Mouse (Mus musculus) olfactory bulb, adult 2 months (tissue): Measurements from ENCODE around the gene Ankrd28. TPM values are rescaled to one million over a fixed set of nuclear protein-coding genes. Genes with fewer than 3 reads are reported as not detected.

Source experiments
- H3K27ac ChIP-seq: fragments of 200-500 bp; 2 replicates; pipeline ENCODE4 v1.5.1; 2012; ENCODE audit warnings: low read depth, low read length; ENCODE audit not compliant: insufficient read depth
- H3K4me1 ChIP-seq: fragments of 200-500 bp; 2 replicates; pipeline ENCODE4 v1.6.1; 2012; ENCODE audit warnings: low read length; ENCODE audit not compliant: control insufficient read depth, insufficient read depth
- H3K4me3 ChIP-seq: fragments of 200-500 bp; 2 replicates; pipeline ENCODE4 v1.5.1; 2012; ENCODE audit warnings: mild to moderate bottlenecking, low read depth, low read length, moderate library complexity; ENCODE audit not compliant: insufficient read depth
- CTCF ChIP-seq: fragments of 200-500 bp; IDR thresholded peaks from 2 replicates; pipeline ENCODE4 v1.5.1; 2012; ENCODE audit warnings: low read depth, mild to moderate bottlenecking, low read length, moderate library complexity; ENCODE audit not compliant: insufficient read depth
- POLR2A ChIP-seq: fragments of 200-500 bp; IDR thresholded peaks from 2 replicates; pipeline ENCODE4 v1.6.1; 2012; ENCODE audit warnings: mild to moderate bottlenecking, low read depth, low read length, moderate library complexity; ENCODE audit not compliant: insufficient read depth
- WGBS: fragments of 180-500 bp; shearing (Covaris S2); methylation state at CpG from one replicate; pipeline ENCODE4 v1.1.7; 2018; 5-methylcytosine and 5-hydroxymethylcytosine counted together
- polyA plus RNA-seq: library from polyadenylated mRNA; stranded (reverse); fragments of >200 nt; gene quantifications from 2 replicates; pipeline ENCODE4 v1.2.4, GENCODE M21; 2012; ENCODE audit warnings: low replicate concordance; ENCODE audit not compliant: missing spikeins, insufficient read depth, insufficient read length

The Ankrd28 gene
- polyA plus RNA-seq, 1 experiment, result not detected

GRCm38 (mm10) chr14:31798937-31799336 is 31.5 kb downstream of the Ankrd28 start:
- Histone ChIP-seq H3K4me3 (no peak overlapping the region), H3K4me1 (0 out of 2 replicates have a peak, but pooled peaks cover 2% of the 10 kb centered on the region), H3K27ac (no peak overlapping the region)
- WGBS, result 86% methylated on average over 10 of the region's 10 CpGs
- TF ChIP-seq CTCF, result no peak
- TF ChIP-seq POLR2A, result no peak

GRCm38 (mm10) chr14:31795535-31795934 is 34.9 kb downstream of the Ankrd28 start:
- TF ChIP-seq CTCF (no peak), POLR2A (no peak)
- WGBS, result 42% methylated on average over 1 of the region's 1 CpGs
- Histone ChIP-seq H3K4me1 (0 out of 2 replicates have a peak, but pooled peaks cover 2% of the 10 kb centered on the region), H3K27ac (no peak overlapping the region), H3K4me3 (no peak overlapping the region)

- Histone ChIP-seq H3K4me1 (0 out of 2 replicates have a peak, but pooled peaks cover 2% of the 10 kb centered on the region), H3K27ac (no peak overlapping the region), H3K4me3 (no peak overlapping the region)
- WGBS, result 23% methylated on average over 1 of the region's 1 CpGs
- TF ChIP-seq POLR2A, result no peak
- TF ChIP-seq CTCF, result no peak
These were observed 35.7 kb downstream of the Ankrd28 start for GRCm38 (mm10) chr14:31794776-31795126.

GRCm38 (mm10) chr14:31793979-31794775 is 36.3 kb downstream of the Ankrd28 start:
- Histone ChIP-seq H3K27ac (no peak overlapping the region), H3K4me3 (no peak overlapping the region), H3K4me1 (0 out of 2 replicates have a peak, but pooled peaks cover 2% of the 10 kb centered on the region)
- TF ChIP-seq CTCF (no peak), POLR2A (no peak)
- WGBS, result 43% methylated on average over 4 of the region's 4 CpGs

GRCm38 (mm10) chr14:31790797-31791196 is 39.7 kb downstream of the Ankrd28 start:
- Histone ChIP-seq H3K4me3 (no peak overlapping the region), H3K4me1 (no peaks in the 10 kb centered on the region), H3K27ac (no peak overlapping the region)
- no peak for TF ChIP-seq CTCF
- no peak for TF ChIP-seq POLR2A
- WGBS, result 55% methylated on average over 1 of the region's 1 CpGs

- no peak for TF ChIP-seq CTCF
- no peak for TF ChIP-seq POLR2A
- no peak overlapping the region for H3K4me3 ChIP-seq
- H3K4me1 ChIP-seq, result peaks cover 3% of the 10 kb centered on the region; the same call in 1 of the 2 replicates
- WGBS, result 61% methylated on average over 2 of the region's 2 CpGs
- no peak overlapping the region for H3K27ac ChIP-seq
These were observed 43.5 kb downstream of the Ankrd28 start for GRCm38 (mm10) chr14:31786906-31787305.

GRCm38 (mm10) chr14:31785681-31786080 is 44.8 kb downstream of the Ankrd28 start:
- no peak for TF ChIP-seq CTCF
- no peak for TF ChIP-seq POLR2A
- Histone ChIP-seq H3K27ac (no peak overlapping the region), H3K4me1 (peaks cover 5% of the 10 kb centered on the region; the same call in 1 of the 2 replicates), H3K4me3 (no peak overlapping the region)

- no peak for TF ChIP-seq POLR2A
- TF ChIP-seq CTCF, result no peak
- Histone ChIP-seq H3K27ac (no peak overlapping the region), H3K4me3 (no peak overlapping the region), H3K4me1 (peaks cover 5% of the 10 kb centered on the region; the same call in 1 of the 2 replicates)
- WGBS, result 98% methylated on average over 5 of the region's 5 CpGs
These were observed 45.5 kb downstream of the Ankrd28 start for GRCm38 (mm10) chr14:31784975-31785374.

- Histone ChIP-seq H3K4me1 (peaks cover 5% of the 10 kb centered on the region; the same call in 1 of the 2 replicates), H3K4me3 (peak overlapping the region; percentile 42), H3K27ac (peak overlapping the region; percentile 85)
- 12% methylated on average over 11 of the region's 11 CpGs for WGBS
- TF ChIP-seq CTCF (no peak), POLR2A (no peak)
These were observed 49.0 kb downstream of the Ankrd28 start for GRCm38 (mm10) chr14:31781309-31782049.
